Mouse (Mus musculus) kidney, adult 2 months (tissue): ENCODE measurements at regions not wholly inside any gene's neighbourhood (a gene's known extent, or its start where the extent isn't known, plus 50 kb on each side); places are given as distances from the start of the nearest gene placed in this dataset.

ENCODE experiments used
- CTCF ChIP-seq: fragments of 200-500 bp; conservative IDR thresholded peaks from 2 replicates; pipeline ENCODE4 v1.5.1; 2011; ENCODE audit warnings: low read depth, mild to moderate bottlenecking, control low read depth, low read length, moderate library complexity, mixed read lengths; ENCODE audit not compliant: insufficient read depth, insufficient read length
- POLR2A ChIP-seq: fragments of 200-500 bp; IDR thresholded peaks from one replicate; pipeline ENCODE4 v1.6.1; 2011; ENCODE audit warnings: low read depth, low read length, control low read depth

GRCm38 (mm10) chr5:136620234-136620633 is 52.9 kb upstream of the Cux1 start:
- TF ChIP-seq POLR2A (no peak), CTCF (no peak)
